Mouse (Mus musculus) hindbrain, embryonic 16.5 days (tissue): Measurements from ENCODE around the gene Lrrc4. TPM values are rescaled to one million over a fixed set of nuclear protein-coding genes. Genes with fewer than 3 reads are reported as not detected.

Source experiments
- ATAC-seq: fragments of 200-750 bp; cut with Nextera tagmentation; 2 replicates; pipeline ENCODE4 v1.8.0; 2017; ENCODE audit warnings: moderate TSS enrichment, moderate library complexity
- H3K27ac ChIP-seq: fragments of 300-500 bp; sonication (generic); 2 replicates; pipeline ENCODE4 v1.5.1; 2014; ENCODE audit warnings: low read depth, mild to moderate bottlenecking, control low read depth, low read length, moderate library complexity
- H3K27me3 ChIP-seq: fragments of 300-500 bp; sonication (generic); replicated peaks from 2 replicates; pipeline ENCODE4 v1.6.1; 2014; ENCODE audit warnings: low read length; ENCODE audit not compliant: control insufficient read depth, insufficient read depth
- H3K36me3 ChIP-seq: fragments of 300-500 bp; sonication (generic); 2 replicates; pipeline ENCODE4 v1.6.1; 2014; ENCODE audit warnings: mild to moderate bottlenecking, low read length, moderate library complexity, mixed read lengths; ENCODE audit not compliant: control insufficient read depth, insufficient read depth
- H3K4me1 ChIP-seq: fragments of 300-500 bp; sonication (generic); 2 replicates; pipeline ENCODE4 v1.6.1; 2014; ENCODE audit warnings: low read depth, low read length; ENCODE audit not compliant: control insufficient read depth, insufficient read depth
- H3K4me2 ChIP-seq: fragments of 300-500 bp; sonication (generic); 2 replicates; pipeline ENCODE4 v1.6.1; 2014; ENCODE audit warnings: mild to moderate bottlenecking, low read length, control low read depth, moderate library complexity
- H3K4me3 ChIP-seq: fragments of 300-500 bp; sonication (generic); 2 replicates; pipeline ENCODE4 v1.5.1; 2014; ENCODE audit warnings: mild to moderate bottlenecking, low read length, control low read depth, moderate library complexity
- H3K9ac ChIP-seq: fragments of 300-500 bp; sonication (generic); 2 replicates; pipeline ENCODE4 v1.6.1; 2014; ENCODE audit warnings: low read depth, mild to moderate bottlenecking, control low read depth, low read length, moderate library complexity
- H3K9me3 ChIP-seq: fragments of 300-500 bp; sonication (generic); 2 replicates; pipeline ENCODE4 v1.6.1; 2014; ENCODE audit warnings: mild to moderate bottlenecking, low read length, moderate library complexity; ENCODE audit not compliant: control insufficient read depth
- WGBS: fragments of 180-500 bp; shearing (Covaris S2); extraction: QIAGEN DNeasy Blood & Tissue Kit; methylation state at CpG from one replicate; pipeline ENCODE4 v1.1.7; 2014; 5-methylcytosine and 5-hydroxymethylcytosine counted together
- polyA plus RNA-seq: library from polyadenylated mRNA; unstranded; fragments of >200 nt; fragmentation: Nextera tagmentation; extraction: Ambion mirVana; gene quantifications from 2 replicates; pipeline ENCODE4 v1.2.1, GENCODE M21; 2015

The Lrrc4 gene
- polyA plus RNA-seq, 1 experiment from 2014 or later: 7.2 TPM

GRCm38 (mm10) chr6:28672388-28672787 lies 159.2 kb downstream of the Lrrc4 start:
- H3K4me3 ChIP-seq: no peak overlapping the region

GRCm38 (mm10) chr6:28669251-28669650 lies 162.3 kb downstream of the Lrrc4 start:
- no peaks in the 10 kb centered on the region for H3K27me3 ChIP-seq
- no peaks in the 10 kb centered on the region for H3K36me3 ChIP-seq
- ATAC-seq: no peak
- no peak overlapping the region for H3K27ac ChIP-seq
- H3K4me1 ChIP-seq: no peaks in the 10 kb centered on the region; the same call in 1 of the 2 replicates
- H3K9ac ChIP-seq: no peak overlapping the region
- no peaks in the 10 kb centered on the region for H3K9me3 ChIP-seq
- 76% methylated on average over 5 of the region's 5 CpGs for WGBS
- H3K4me3 ChIP-seq: no peak overlapping the region
- no peak overlapping the region for H3K4me2 ChIP-seq

More at GRCm38 (mm10) chr6:28672388-28672787, 159.2 kb downstream of the Lrrc4 start:
- Histone ChIP-seq H3K9ac (no peak overlapping the region), H3K9me3 (no peaks in the 10 kb centered on the region), H3K4me2 (no peak overlapping the region), H3K27me3 (no peaks in the 10 kb centered on the region), H3K27ac (no peak overlapping the region), H3K36me3 (no peaks in the 10 kb centered on the region), H3K4me1 (no peaks in the 10 kb centered on the region)
- 50% methylated on average over 1 of the region's 1 CpGs for WGBS
- ATAC-seq: no peak

- Histone ChIP-seq H3K4me3 (no peak overlapping the region), H3K36me3 (no peaks in the 10 kb centered on the region), H3K27me3 (no peaks in the 10 kb centered on the region), H3K9ac (no peak overlapping the region), H3K4me1 (no peaks in the 10 kb centered on the region; the same call in 1 of the 2 replicates), H3K4me2 (no peak overlapping the region), H3K27ac (no peak overlapping the region), H3K9me3 (no peaks in the 10 kb centered on the region)
- ATAC-seq: no peak
- WGBS: 93% methylated on average over 1 of the region's 1 CpGs
Measured at GRCm38 (mm10) chr6:28667586-28667985, 164.0 kb downstream of the Lrrc4 start.

- no peak for ATAC-seq
- Histone ChIP-seq H3K27ac (no peak overlapping the region), H3K36me3 (no peaks in the 10 kb centered on the region), H3K4me2 (no peak overlapping the region), H3K9me3 (no peaks in the 10 kb centered on the region), H3K4me3 (no peak overlapping the region), H3K9ac (no peak overlapping the region), H3K27me3 (no peaks in the 10 kb centered on the region), H3K4me1 (no peaks in the 10 kb centered on the region; the same call in 1 of the 2 replicates)
- 64% methylated on average over 3 of the region's 3 CpGs for WGBS
Measured at GRCm38 (mm10) chr6:28664716-28665115, 166.8 kb downstream of the Lrrc4 start.

GRCm38 (mm10) chr6:28663670-28664069 lies 167.9 kb downstream of the Lrrc4 start:
- H3K4me3 ChIP-seq: no peak overlapping the region
- peaks cover 5% of the 10 kb centered on the region for H3K4me1 ChIP-seq
- no peaks in the 10 kb centered on the region for H3K9me3 ChIP-seq
- no peak for ATAC-seq
- no peak overlapping the region for H3K9ac ChIP-seq
- no peak overlapping the region for H3K4me2 ChIP-seq
- 84% methylated on average over 5 of the region's 5 CpGs for WGBS
- H3K27me3 ChIP-seq: no peaks in the 10 kb centered on the region
- H3K36me3 ChIP-seq: no peaks in the 10 kb centered on the region
- no peak overlapping the region for H3K27ac ChIP-seq

- Histone ChIP-seq H3K36me3 (no peaks in the 10 kb centered on the region), H3K27me3 (no peaks in the 10 kb centered on the region), H3K9ac (no peak overlapping the region), H3K4me3 (no peak overlapping the region), H3K27ac (no peak overlapping the region), H3K4me1 (peaks cover 5% of the 10 kb centered on the region), H3K9me3 (no peaks in the 10 kb centered on the region), H3K4me2 (no peak overlapping the region)
- ATAC-seq: no peak
- WGBS: 80% methylated on average over 3 of the region's 3 CpGs
Measured at GRCm38 (mm10) chr6:28663004-28663403, 168.5 kb downstream of the Lrrc4 start.

- no peak overlapping the region for H3K27ac ChIP-seq
- 89% methylated on average over 5 of the region's 5 CpGs for WGBS
Measured at GRCm38 (mm10) chr6:28656511-28656910, 175.0 kb downstream of the Lrrc4 start.

GRCm38 (mm10) chr6:28645231-28645630 lies 186.3 kb downstream of the Lrrc4 start:
- ATAC-seq: no peak
- Histone ChIP-seq H3K27ac (no peak overlapping the region), H3K27me3 (no peaks in the 10 kb centered on the region), H3K4me2 (no peak overlapping the region), H3K9ac (no peak overlapping the region), H3K36me3 (no peaks in the 10 kb centered on the region), H3K9me3 (no peaks in the 10 kb centered on the region), H3K4me3 (no peak overlapping the region), H3K4me1 (peaks cover 5% of the 10 kb centered on the region; the same call in 1 of the 2 replicates)

More at GRCm38 (mm10) chr6:28656511-28656910, 175.0 kb downstream of the Lrrc4 start:
- no peaks in the 10 kb centered on the region for H3K9me3 ChIP-seq
- H3K4me3 ChIP-seq: no peak overlapping the region
- peaks cover 5% of the 10 kb centered on the region for H3K4me1 ChIP-seq
- H3K4me2 ChIP-seq: no peak overlapping the region
- ATAC-seq: no peak
- no peak overlapping the region for H3K9ac ChIP-seq
- no peaks in the 10 kb centered on the region for H3K27me3 ChIP-seq
- H3K36me3 ChIP-seq: no peaks in the 10 kb centered on the region

- Histone ChIP-seq H3K4me1 (peaks cover 5% of the 10 kb centered on the region; the same call in 1 of the 2 replicates), H3K4me2 (no peak overlapping the region), H3K36me3 (no peaks in the 10 kb centered on the region), H3K27ac (no peak overlapping the region), H3K27me3 (no peaks in the 10 kb centered on the region), H3K9ac (no peak overlapping the region), H3K9me3 (no peaks in the 10 kb centered on the region), H3K4me3 (no peak overlapping the region)
- 58% methylated on average over 2 of the region's 2 CpGs for WGBS
- ATAC-seq: 0 out of 2 replicates have a peak, but pooled peaks have one; percentile 40
Measured at GRCm38 (mm10) chr6:28642909-28643308, 188.6 kb downstream of the Lrrc4 start.

GRCm38 (mm10) chr6:28640088-28640487 lies 191.5 kb downstream of the Lrrc4 start:
- Histone ChIP-seq H3K27me3 (no peaks in the 10 kb centered on the region), H3K4me2 (no peak overlapping the region), H3K27ac (no peak overlapping the region), H3K9ac (no peak overlapping the region), H3K36me3 (no peaks in the 10 kb centered on the region), H3K4me1 (peaks cover 5% of the 10 kb centered on the region; the same call in 1 of the 2 replicates), H3K4me3 (no peak overlapping the region), H3K9me3 (no peaks in the 10 kb centered on the region)
- no peak for ATAC-seq
- WGBS: 81% methylated on average over 5 of the region's 5 CpGs
